Mouse (Mus musculus) liver, postnatal 0 days (tissue): ENCODE data around the gene Abcc3.

ENCODE experiments used
- CTCF ChIP-seq: sonication (generic); IDR thresholded peaks from 2 replicates; pipeline ENCODE4 v1.5.1; 2016; ENCODE audit warnings: antibody characterized with exemption, low read depth
- EP300 ChIP-seq: IDR thresholded peaks from 2 replicates; pipeline ENCODE4 v1.6.1; 2016; ENCODE audit warnings: antibody characterized with exemption, low read depth, mild to moderate bottlenecking

DNA sequence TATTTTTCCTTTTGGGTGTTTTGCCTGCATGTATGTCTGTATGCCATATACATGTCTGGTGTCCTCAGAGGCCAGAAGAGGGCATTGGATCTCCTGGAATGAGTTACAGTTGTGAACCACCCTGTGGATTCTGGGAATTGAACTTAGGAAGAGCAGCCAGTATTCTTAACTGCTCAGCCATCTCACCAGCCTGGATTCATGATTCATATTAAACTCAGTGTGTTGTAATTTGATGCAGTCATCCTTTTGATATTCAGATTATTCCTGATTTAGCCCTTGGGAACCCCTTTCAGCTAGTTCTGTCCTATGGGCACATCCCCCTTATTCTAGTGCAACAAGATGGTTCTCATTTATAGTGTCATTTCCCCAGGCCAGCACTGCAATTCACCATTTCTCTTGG, 56.2 kb downstream of the Abcc3 start:
- TF ChIP-seq EP300 (no peak), CTCF (no peak)
